Mouse (Mus musculus) neural tube, embryonic 10.5 days (tissue): ENCODE measurements around the gene Gstp3.
"Not testable (repeated sequence)": the region's sequence is repeated elsewhere in the genome, so short reads cannot be mapped to it uniquely, and the experiment has no call there.

ENCODE experiments used
- DNase-seq: peaks from one replicate; pipeline ENCODE4 v3.0.0-alpha.2; 2017; ENCODE audit warnings: low spot score; ENCODE audit errors: extremely low spot score

Gene Gstp3

DNA sequence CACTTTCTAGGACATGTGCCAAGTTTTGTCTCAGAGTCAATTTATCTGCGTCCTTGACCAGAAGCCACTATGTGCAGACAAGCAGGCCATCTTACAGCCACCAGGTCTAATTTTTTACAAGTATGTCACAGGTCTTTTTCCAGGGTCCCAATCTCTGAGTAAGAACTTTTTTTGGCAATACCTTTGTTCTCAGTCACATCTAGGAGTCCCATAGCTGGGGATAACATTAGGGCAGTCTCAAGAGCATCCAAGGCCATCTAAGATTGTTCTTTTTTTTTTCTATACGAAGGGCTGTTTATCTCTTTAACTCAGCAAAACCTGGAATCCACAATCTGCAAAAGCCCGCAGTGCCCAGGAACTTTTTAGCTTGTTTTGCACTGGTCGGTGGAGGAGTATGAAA lies 4.0 kb upstream of the Gstp3 start:
- not testable (repeated sequence) for DNase-seq

DNA sequence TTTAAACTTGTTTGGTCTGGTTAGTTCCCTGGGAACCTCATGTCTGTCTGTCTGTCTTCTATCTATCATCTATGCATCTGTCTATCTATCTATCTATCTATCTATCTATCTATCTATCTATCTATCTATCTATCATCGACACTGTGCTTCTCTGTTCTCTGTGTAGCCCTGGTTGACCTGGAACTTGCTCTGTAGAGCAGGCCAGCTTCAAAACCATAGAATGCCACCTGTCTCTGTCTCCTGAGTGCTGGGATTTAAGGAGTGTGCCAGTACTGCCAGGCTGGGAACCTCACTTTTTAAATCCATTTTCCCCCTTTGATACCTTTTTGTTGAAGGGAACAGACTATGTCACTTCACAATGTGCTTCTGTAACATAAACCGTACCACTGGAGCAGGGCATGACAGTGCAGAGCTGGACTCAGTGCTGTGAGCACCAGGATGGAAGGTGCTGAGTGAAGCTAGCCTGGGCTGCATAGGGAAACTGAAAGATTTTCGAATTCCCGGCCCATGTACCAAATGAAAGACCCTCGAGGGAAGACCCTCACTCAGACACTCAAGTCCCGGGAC lies 1.6 kb upstream of the Gstp3 start:
- DNase-seq: no peak

DNA sequence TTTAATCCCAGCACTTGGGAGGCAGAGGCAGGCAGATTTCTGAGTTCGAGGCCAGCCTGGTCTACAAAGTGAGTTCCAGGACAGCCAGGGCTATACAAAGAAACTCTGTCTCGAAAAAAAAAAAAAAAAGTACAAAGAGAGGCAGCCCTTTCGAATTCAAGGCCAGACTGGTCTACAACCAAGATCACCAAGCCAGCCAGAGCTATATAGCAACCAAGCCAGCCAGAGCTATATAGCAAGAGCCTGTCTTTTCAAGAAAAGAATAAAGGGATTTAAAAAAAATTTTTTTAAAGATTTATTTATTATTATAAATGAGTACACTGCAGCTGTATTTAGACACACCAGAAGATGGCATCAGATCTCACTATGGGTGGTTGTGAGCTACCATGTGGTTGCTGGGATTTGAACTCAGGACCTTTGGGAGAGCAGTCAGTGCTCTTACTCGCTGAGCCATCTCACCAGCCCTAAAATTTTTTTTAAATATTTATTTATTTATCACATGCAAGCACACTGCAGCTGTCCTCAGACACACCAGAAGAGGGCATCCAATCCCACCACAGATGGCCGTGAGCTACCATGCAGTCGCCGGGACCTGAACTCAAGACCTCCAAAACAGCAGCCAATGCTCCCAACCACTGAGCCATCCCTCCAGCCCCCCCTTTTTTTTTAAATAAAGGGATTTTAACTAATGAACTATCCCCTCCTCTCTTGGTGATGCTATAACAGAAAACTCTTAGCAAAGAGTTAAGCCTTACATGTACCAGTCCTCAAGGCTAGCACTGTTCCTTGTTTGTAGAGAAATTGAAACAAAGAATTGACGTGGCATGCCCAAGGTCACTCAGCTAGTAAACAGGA lies 902 bp upstream of the Gstp3 start:
- DNase-seq: not testable (repeated sequence)

DNA sequence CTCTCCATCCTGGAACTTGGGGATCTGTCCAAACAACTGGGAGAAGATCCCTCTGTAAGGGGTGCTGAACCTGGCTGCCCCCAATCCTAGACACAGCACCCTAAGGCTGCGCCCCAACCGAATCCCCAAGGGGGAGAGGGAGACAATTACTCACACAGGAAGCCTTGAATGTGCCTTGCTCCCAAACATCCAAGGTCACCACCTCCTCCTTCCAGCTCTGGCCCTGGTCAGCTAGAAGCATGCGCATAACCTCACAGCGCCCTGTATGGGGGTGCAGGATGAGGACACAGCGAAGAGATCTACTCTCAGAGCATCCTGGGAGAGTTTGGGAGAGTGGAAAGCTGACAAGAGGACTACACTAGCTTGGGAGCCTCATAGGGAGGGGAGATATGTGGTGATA lies 788 bp downstream of the Gstp3 start:
- DNase-seq: no peak

DNA sequence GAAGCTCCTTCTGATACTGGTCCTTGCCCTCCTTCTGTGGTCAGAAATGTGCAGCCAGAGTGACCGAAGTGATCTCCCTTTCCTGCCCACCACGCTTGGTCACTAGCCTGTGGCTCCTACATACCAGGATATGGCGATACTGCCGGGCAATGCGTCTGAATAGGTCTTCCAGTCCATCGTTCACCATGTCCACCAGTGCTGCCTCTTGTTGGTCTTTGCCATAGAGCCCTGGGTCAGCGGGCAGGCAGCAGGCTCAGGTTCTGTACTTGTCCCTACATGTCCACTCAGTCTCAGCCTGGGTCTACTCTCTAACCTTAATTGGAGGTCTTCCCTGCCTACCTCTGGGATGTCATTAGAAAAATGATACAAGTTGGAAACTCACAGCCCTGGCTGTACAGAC lies 1.4 kb downstream of the Gstp3 start:
- no peak for DNase-seq

DNA sequence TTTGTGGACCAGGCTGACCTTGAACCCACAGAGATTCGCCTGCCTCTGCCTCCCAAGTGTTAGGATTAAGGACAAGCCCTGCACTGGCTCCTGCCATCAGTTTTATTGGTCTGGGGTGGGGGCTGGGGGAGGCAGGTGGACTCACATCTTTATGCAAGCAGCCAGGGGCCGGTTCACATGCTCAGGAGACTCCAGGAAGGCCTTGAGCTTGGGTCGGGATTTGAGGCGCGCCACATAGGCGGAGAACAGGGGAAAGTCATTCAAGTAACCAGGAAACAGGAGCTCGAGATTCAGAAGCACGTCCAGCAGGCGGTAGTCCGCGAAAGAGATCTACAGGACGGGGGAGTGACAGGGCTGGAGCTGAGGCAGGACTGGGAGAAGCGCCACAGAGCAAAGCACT lies 2.0 kb downstream of the Gstp3 start:
- DNase-seq: no peak

DNA sequence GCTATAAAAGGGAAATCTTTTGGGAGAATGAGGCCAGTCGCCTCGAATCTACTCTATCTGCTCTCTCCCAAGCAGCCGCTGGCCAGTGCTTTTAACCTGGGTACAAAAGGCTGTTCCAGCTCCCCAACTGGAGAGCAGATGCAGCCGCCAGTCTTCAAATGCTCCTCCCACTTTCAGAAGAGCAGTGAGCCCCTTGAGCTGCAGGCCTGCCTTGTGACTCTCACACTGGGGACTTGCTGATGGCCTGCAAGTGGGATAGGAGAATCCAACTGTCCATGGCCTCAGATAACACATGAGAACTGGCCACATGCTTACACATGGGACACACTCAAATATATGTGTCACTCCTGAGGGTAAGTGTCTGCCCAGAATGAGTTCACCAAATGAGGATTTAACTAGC lies 2.6 kb downstream of the Gstp3 start:
- DNase-seq: no peak

DNA sequence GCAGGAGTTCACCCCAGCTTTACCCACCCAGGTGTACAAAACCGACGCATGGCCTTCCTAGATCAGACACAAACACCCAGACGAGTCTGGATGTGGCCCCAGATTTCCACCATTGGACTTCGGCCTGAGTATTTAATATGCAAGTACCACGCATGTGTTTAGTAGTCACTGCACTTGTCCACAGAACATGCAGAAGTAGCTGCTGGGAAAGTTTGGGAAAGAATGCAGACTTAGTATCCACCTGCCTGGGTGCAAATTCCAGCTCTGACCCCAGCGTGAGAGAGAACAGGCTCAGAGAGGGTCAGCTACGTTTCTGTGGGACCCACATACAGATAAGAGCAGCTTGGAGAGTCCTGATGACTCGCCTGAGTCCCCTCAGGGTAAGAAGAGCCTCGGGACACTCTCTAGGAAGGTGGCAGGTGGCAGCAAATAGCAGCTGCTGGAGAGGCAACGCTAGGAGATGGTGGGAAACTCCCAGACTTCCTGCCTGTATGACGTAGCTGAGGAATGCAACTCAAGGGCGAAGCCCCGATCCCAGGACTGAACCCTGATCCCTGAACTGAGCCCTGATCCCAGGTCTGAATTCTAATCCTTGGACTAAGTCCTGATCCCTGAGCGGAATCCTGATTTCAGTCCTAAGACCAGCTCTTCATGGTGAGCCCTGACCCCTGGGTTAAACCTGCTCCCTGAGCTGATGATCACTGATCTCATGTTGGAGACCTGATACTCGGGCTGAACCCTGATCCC lies 3.2 kb downstream of the Gstp3 start:
- DNase-seq: no peak

DNA sequence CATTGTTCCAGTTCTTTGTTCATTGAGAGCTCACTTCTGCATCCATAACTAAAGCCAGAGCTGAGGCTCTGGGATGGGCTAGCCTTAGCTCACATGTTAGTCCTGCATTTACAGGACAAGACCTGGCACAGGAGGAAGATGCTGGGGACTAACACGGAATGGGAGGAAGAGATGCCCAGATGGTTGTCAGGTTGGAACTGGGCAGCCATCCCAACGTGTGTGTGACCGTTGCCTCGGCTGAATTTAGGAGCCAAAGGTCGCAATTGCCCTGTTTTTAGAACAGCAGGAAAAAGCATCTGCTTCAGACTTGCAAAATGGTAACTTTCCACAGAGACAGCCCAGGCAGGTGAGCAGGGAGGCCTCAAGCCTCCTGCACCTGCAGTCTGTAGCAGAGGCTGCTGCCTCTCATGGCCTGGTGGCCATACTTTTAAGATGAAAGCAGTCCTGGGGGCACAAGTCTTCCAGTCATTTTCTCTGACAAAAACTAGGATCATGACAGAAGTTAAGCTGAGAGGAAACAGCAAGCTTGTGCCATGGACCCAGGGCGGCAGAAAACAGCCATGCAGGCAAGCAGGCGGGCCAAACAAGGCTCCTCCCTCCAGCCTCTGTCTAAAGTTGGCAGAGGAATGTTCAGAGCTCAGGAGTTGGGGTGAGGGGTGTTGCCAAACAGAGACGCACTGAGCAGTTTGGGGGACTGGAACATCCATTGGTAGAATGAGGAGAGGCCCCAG lies 4.0 kb downstream of the Gstp3 start:
- DNase-seq: no peak

DNA sequence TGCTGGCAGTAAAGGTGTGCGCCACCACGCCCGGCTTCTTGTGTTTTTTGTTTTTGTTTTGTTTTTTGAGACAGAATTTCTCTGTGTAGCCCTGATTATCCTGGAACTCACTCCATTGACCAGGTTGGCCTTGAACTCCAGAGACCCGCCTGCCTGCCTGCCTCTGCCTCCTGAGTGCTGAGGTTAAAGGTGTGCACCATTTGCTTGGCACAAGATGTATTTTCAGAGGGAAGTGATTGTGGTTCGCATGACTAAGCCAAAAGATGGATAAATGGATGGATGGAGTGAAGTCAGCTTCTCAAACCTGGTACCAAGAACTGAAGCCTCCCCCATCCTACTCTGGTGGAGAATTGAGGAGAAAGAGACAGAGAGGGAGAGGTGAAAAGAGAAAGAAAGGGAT lies 4.8 kb downstream of the Gstp3 start:
- DNase-seq: no peak

DNA sequence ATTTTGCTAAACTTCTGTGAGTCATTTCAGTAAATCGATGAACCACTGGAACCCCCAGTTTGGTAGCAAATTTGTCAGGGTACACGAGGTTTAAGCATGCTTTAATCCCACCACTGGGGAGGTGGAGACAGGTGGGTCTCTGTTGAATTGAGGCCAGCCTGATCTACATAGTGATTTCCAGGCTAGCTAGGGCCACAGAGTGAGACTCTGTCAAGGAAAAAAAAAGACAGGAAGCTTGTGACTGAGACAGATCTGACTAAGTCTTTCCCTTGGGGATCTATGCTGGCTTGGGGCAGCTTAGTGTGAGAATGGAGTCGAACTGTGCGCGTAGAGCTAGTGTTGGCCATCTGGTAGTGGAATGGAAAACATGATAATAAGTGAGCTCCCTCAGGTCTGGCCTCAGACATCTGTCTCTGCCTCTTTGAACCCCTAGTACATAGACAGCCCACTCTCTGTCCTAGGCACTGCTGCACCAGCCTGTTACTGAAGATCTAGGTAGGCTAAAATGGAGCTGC lies 6.8 kb downstream of the Gstp3 start:
- DNase-seq: no peak

DNA sequence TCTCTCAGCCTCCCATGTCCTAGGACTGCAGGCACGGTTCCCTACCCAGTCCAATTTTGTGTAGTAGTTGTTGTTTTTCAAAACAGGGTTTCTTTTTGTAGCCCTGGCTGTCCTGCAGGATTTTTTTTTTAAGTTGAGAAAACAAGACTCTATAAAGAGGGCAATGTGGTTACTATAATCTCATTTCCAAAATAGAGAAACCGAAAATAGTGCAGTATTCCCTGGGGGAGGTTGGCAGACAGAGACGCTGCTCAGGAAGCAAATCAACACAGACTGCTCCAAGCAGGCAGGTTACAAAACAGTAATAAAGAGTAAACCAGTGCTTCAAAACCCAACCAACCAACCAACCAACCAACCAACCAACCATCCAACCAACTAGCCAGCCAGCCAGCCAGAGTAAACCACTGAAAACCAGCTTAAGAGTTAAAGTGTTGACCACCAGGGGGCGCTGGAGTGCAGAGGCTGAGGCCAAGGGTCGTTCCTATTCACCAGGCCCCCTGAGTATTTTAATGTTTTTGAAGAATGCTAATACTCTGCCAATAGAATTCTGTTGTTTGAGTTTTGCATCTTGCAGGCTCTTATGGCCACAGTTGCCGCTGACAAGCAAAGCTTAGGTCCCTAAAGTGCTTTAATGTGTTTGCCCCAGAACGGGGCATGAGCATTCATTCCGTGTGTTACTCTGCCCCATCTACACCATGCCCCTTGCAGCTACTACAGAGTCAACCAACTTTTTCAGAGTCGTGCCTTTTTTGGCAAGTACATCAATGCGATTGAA lies 7.4 kb downstream of the Gstp3 start:
- peak; percentile 71 for DNase-seq

DNA sequence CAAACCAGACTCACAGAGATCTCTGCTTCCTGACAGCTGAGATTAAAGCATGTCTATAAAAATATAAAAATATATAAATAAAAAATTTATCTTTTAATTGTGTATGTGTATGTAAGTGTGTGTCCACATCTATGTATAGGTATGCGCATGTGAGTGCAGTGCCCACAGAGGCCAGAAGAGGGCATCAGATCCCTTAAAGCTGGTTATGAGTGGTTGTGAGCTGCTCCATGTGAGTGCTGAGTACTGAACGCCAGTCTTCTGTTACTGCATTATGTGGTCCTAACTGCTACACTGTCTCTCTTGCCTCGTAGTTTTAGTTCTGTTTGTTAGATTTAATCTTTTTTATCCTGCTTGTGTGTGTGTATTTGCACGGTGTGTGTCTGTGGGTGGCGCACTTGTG lies 8.4 kb downstream of the Gstp3 start:
- DNase-seq: no peak

DNA sequence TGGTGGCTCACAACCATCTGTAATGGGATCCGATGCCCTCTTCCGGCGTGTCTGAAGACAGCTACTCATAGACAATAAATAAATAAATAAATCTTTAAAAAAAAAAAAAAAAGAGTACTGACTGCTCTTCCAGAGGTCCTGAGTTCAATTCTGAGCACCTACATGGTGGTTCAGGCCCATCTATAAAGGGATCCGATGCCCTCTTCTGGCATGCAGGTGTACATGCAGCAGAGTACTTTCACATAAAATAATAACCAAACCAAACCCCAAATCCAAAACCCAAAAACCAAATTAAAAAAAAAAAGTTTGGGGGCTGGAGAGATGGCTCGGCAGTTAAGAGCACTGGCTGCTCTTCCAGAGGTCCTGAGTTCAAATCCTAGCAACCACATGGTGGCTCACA lies 10.3 kb downstream of the Gstp3 start:
- DNase-seq: not testable (repeated sequence)

DNA sequence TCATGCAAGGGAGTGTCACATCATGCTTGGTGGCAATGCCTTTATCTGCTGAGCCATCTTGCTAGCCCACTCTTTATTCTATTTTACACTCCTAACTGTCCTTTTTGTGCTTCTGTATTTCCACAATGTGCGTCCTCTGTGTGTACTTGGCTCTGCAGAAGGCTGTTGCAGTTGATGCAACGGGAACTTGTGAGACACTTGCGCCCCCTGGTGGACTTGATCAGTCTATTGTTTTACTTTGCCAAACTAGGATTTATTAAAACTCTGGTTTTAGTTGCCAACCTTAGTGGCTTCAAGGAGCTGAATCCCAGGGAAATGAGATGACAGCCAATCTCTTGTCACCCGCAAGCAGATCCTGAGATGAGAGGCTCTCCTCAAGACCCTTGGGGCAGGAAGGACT lies 11.5 kb downstream of the Gstp3 start:
- DNase-seq: peak; percentile 80

DNA sequence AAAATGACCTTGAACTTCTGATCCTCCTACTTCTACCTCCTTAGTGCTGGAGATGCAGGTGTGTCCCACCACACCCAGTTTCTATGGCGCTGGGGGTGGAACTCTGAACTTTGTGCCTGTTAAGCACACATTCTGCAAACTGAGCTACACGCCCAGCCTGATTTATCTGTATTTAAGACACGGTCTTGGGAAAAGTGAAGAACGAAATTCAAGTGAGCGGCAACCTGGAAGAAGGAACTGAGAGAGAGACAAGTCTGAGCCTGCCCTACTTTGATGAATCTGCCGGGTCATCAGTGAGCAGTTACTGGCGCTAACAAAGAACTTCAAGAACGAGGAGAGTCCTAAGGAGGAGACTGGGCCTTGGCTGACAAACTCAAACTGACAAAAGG lies 12.5 kb downstream of the Gstp3 start:
- no peak for DNase-seq

DNA sequence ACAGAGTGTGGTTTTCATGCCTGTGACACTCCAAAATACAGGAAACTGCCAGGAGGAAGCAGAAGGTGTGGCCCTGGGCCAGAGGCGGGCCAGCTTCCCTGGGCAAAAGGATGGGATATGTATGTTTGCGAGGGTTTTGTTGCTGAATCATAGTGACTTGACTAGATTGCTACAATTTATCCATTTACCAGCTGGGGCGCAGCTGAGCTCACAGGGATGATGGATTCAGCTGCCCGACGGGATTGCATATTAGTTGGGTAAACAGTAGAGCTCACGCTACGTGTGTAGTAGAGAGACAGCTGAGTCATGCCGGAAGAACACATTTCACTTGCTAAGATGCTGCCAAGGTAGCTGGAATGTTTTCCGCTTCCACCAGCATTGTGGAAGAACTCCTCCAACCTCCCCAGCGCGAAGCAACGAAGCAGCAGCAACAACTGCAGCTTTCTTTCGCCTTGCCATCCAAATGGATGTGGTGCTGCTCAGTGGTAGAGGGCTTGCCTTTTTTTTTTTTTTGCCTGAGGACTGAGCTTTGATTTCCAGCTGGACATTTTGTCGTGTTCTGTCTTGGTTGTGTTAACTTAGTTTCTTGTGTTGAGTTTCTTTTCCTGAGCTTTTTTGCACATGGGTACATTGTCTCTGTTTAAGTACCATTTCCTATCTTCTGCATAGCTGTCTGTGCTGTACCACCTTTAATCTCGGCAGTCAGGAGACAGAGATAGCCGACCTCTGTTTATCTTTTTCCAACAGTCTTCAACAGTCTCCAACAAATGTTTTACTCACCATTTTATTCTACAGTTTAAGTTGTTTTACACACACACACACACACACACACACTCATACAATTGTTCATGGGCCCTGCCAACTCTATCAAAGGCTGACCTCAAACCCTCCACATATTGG lies 13.2 kb downstream of the Gstp3 start, which contains the start of gene Gstp2:
TSS of gene Gstp2 (minus strand) at position 58 of the 900 bp plus-strand sequence.
- DNase-seq: no peak

DNA sequence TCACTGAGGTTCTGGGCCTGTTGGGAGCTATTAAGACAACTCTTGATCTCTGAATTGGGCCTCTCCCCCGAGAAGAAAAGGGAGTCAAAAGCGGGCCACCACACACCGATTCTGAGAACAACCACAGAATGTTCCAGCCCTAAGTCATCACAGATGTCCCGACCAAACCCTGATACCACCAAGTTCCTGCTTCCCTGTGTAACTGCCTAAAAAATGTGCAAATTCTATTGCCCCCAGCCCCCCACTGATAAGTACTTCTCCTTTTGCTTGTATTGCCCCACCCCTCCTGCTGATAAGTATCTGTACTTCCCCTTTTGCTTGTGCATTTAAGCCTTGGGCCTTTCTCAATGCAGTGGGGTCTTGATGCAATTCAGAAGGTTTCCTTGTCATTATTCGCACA lies 15.3 kb downstream of the Gstp3 start:
- not testable (repeated sequence) for DNase-seq

DNA sequence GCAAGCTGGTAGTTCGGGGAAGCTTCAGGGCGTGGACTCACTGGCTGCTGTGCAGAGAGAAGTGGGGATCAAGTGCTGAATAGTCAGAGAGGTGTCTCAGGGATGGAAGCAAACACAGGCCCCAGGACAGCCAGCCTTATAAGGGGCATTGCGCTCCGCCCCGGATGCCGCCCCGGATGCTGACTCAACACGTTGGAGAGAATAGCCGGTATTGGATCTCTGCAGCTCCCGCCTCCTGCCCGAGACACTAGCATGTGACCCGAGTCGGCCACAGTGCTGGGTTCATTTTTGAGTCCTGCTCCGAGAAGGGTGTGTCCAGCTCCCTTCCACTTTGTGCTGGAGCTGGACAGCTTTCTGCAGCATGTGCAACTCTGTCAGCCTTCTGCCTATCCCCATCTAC lies 17.2 kb downstream of the Gstp3 start:
- DNase-seq: no peak

DNA sequence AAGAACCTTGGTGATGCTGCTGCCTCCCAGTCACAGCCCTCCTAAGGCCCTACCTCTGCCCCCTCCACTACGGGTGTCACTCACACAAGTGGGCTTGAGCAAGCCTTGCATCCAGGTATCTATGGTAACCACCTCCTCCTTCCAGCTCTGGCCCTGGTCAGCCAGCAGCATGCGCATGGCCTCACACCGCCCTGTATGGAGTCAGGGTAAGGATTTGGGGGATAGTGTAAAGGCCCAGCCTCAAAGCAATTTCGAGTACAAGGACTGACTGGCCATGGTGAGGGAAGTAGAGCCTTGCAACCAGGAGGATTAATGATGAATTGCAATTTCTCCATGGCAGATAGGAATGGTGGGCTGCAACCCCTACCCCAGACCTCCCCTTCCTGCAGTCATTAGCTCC lies 17.9 kb downstream of the Gstp3 start:
- not testable (repeated sequence) for DNase-seq
